Mouse (Mus musculus): Measurements from ENCODE around the gene Elp6. TPM values are rescaled to one million over a fixed set of nuclear protein-coding genes. Genes with fewer than 3 reads are reported as not detected.
"Not testable (repeated sequence)": the region's sequence is repeated elsewhere in the genome, so short reads cannot be mapped to it uniquely, and the experiment has no call there.

The Elp6 gene
- polyA plus RNA-seq, 1 experiment from 2014 or later = 30.4 TPM

DNA sequence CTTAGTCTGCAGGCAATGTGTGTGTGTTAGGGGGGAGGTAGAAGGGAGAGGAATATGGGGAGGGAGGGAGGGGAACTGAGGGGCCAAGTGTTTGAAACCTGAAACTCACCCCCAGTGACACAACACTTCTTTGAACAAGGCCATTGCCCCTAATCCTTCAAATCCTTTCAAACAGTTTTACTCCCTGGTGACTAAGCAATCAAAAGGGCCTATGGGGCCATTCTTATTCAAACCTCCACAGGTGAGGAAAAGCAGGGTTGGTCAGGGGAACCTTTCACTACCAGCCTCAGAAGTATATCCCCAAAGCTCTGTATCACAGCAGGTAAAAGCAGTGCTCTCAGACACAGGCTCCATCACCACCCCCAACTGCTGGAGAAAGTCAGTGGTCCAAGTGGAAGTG is 18.0 kb downstream of the Elp6 start:
- no peak for ATAC-seq (ENCODE audit: borderline replicate concordance, extremely low read depth, low FRiP score, low TSS enrichment)
- Histone ChIP-seq H3K4me2 (no peak overlapping the region), H3K4me3 (no peak overlapping the region)

DNA sequence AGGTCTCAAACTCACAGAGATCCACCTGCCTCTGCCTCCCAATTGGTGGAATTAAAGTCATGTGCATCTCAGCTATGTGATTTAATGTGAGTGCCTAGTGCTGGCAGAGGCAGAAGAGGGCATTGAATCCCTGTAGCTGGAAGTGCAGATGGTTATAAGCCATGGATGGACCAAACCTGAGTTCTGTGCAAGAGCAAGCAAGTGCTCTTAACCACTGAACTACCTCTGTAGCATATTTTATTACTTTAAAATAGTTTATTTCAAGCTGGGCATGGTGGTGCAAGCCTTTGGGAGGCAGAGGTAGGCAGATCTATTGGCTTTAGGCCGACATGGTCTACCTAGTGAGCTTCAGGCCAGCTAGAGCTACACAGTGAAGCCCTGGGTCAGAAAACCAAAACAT is 19.2 kb downstream of the Elp6 start:
- no peak overlapping the region for H3K4me2 ChIP-seq
- no peak overlapping the region for H3K4me3 ChIP-seq
- peaks cover 16% of the 10 kb centered on the region for H3K36me3 ChIP-seq
- no peak overlapping the region for H3K27ac ChIP-seq
- no peaks in the 10 kb centered on the region for H3K4me1 ChIP-seq
- no peaks in the 10 kb centered on the region for H3K9me3 ChIP-seq
- no peak for ATAC-seq (ENCODE audit: borderline replicate concordance, extremely low read depth, low FRiP score, low TSS enrichment)
- no peak overlapping the region for H3K9ac ChIP-seq
- H3K27me3 ChIP-seq = no peaks in the 10 kb centered on the region
- 86% methylated on average over 1 of the region's 1 CpGs for WGBS

More for the DNA sequence above, 18.0 kb downstream of the Elp6 start:
- no peaks in the 10 kb centered on the region for H3K27me3 ChIP-seq
- no peak overlapping the region for H3K27ac ChIP-seq
- H3K4me1 ChIP-seq = no peaks in the 10 kb centered on the region
- H3K36me3 ChIP-seq = peaks cover 16% of the 10 kb centered on the region
- H3K9ac ChIP-seq = no peak overlapping the region
- no peaks in the 10 kb centered on the region for H3K9me3 ChIP-seq

DNA sequence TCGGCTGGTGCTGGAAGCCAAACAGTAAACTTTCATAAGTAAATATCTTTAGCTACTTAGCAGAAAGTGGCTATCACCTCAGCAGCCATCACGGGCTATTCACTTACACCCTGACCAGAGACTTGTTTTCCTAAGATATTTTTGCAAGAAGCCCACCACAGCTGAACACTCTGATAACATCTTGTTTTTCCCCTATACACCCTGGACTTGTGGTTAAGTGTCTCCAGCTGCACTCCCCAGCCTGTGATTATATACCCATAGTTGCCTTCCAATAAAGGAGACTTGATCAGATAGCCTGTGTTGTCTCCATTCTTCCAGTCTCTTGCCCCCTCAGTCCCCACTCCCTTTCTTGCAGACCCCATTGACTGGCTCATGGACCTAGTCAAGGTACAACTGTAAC is 23.2 kb downstream of the Elp6 start:
- no peak for ATAC-seq (ENCODE audit: borderline replicate concordance, extremely low read depth, low FRiP score, low TSS enrichment)
- H3K4me3 ChIP-seq = no peak overlapping the region
- no peaks in the 10 kb centered on the region for H3K9me3 ChIP-seq
- no peaks in the 10 kb centered on the region for H3K27me3 ChIP-seq
- no peak overlapping the region for H3K27ac ChIP-seq
- 58% methylated on average over 2 of the region's 2 CpGs for WGBS
- H3K9ac ChIP-seq = no peak overlapping the region
- no peaks in the 10 kb centered on the region for H3K36me3 ChIP-seq
- H3K4me2 ChIP-seq = no peak overlapping the region
- H3K4me1 ChIP-seq = no peaks in the 10 kb centered on the region

DNA sequence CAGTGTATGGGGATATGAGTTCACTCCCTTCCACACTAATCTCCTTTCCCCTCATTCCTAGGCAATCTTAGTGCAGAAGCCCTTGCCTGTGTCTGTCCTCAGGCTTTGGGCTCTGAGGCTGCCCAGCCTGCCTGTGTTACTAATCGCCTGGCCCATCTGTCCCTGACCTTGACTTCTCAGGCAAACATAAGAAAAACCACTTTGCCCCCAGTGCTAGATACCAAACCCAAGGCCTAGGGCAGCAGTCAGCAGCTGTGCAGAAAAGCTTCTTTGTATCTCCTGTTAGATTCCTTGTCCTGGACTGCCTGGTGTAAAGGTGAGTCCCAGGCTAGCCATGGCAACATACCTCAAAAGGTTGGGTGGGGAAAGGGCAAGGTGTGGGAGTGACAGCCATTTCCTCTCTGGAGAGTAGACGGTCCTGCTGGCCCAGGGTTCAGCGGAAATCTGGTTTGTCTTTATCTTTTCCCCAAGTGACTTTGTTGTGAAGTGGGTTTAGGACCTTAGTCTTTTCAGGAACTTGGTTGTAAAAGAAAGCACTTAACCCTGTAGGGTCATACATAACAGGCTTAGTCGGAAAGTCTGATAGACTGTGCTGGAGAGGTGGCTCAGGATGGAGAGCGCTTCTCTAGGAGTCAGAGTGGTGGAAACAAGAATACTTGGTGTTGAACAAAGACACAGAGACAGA is 24.1 kb downstream of the Elp6 start:
- no peak overlapping the region for H3K4me3 ChIP-seq
- ATAC-seq (ENCODE audit: borderline replicate concordance, extremely low read depth, low FRiP score, low TSS enrichment) = no peak
- 38% methylated on average over 5 of the region's 5 CpGs for WGBS
- no peaks in the 10 kb centered on the region for H3K27me3 ChIP-seq
- H3K9me3 ChIP-seq = no peaks in the 10 kb centered on the region
- H3K4me2 ChIP-seq = no peak overlapping the region
- no peak overlapping the region for H3K27ac ChIP-seq
- H3K36me3 ChIP-seq = no peaks in the 10 kb centered on the region
- H3K4me1 ChIP-seq = peaks cover 4% of the 10 kb centered on the region
- H3K9ac ChIP-seq = no peak overlapping the region

- Histone ChIP-seq H3K4me1 (peaks cover 8% of the 10 kb centered on the region), H3K36me3 (no peaks in the 10 kb centered on the region), H3K4me2 (no peak overlapping the region), H3K27me3 (no peaks in the 10 kb centered on the region), H3K9ac (no peak overlapping the region), H3K9me3 (no peaks in the 10 kb centered on the region), H3K4me3 (no peak overlapping the region), H3K27ac (no peak overlapping the region)
- WGBS = 65% methylated on average over 21 of the region's 21 CpGs
- no peak for ATAC-seq (ENCODE audit: borderline replicate concordance, extremely low read depth, low FRiP score, low TSS enrichment)
Observed at GRCm38 (mm10) chr9:110329655-110330054, 24.7 kb downstream of the Elp6 start.

GRCm38 (mm10) chr9:110330341-110330740 is 25.4 kb downstream of the Elp6 start:
- H3K4me3 ChIP-seq = no peak overlapping the region
- H3K27me3 ChIP-seq = no peaks in the 10 kb centered on the region
- H3K27ac ChIP-seq = no peak overlapping the region
- 37% methylated on average over 6 of the region's 6 CpGs for WGBS
- ATAC-seq (ENCODE audit: borderline replicate concordance, extremely low read depth, low FRiP score, low TSS enrichment) = no peak
- no peak overlapping the region for H3K4me2 ChIP-seq
- H3K9me3 ChIP-seq = no peaks in the 10 kb centered on the region
- peaks cover 8% of the 10 kb centered on the region for H3K4me1 ChIP-seq
- H3K36me3 ChIP-seq = no peaks in the 10 kb centered on the region
- no peak overlapping the region for H3K9ac ChIP-seq

DNA sequence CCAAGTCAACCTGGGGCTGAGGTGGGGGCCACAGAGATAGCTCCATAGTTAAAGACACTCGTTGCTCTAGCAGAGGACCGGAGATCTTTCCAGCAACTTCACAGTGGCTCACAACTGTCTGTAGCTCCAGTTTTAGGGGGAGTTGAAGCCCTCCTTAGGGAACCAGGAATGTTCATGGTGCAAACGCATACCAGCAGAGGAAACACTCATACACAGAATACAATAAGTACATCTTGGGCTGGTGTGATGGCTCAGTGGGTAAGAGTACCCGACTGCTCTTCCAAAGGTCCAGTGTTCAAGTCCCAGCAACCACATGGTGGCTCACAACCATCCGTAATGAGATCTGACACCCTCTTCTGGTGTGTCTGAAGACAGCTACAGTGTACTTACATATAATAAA is 25.9 kb downstream of the Elp6 start:
- H3K4me3 ChIP-seq; H3K36me3 ChIP-seq; H3K9me3 ChIP-seq; H3K27me3 ChIP-seq; ATAC-seq (ENCODE audit: borderline replicate concordance, extremely low read depth, low FRiP score, low TSS enrichment); H3K4me2 ChIP-seq; H3K27ac ChIP-seq; H3K4me1 ChIP-seq; H3K9ac ChIP-seq: not testable (repeated sequence)
- 87% methylated on average over 5 of the region's 5 CpGs for WGBS

DNA sequence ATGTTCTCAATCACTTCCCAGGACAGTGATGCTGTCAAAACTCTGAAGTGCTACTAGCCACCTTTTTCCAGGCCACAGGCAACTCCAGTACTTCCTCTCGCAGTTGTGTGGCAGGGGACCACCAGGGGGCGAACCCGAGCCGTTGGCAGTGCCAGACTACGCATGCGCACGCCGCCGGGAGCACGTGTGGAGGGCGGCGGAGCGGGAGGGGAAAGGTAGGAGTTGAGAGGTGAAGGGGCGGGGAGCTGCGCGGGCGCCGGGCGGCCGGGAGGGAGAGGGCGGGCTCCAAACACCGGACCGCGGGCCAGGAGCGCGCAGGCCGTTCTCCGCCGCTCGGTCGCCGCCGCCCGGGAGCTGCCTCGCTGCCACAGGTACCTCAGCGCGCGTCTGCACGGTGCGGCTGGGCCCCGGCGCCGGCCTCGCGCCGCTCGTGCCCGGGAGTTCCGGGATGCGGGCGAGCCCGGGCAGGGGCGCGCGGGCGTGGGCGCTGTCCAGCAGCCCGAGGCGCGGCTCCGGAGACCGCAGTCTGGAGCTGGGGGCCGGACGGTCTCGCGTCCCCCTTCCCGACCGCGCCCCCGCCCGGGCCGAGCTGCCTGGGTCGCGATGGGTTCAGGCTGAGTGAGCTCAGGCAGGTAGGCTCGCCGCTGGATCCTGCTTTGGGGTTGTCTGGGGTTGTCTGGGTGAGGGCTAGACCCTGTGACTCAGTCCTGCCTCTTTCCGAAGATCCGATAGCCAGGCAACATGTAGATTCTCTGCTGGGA is 28.3 kb downstream of the Elp6 start, which contains the start of gene Scap:
Scap (plus strand) TSS at position 154 of the 761 bp plus-strand sequence.
- no peak within 1 kb of the TSS for H3K27ac ChIP-seq
- no peaks in the 10 kb centered on the region for H3K9me3 ChIP-seq

GRCm38 (mm10) chr9:110333896-110334259 is 28.9 kb downstream of the Elp6 start:
- ATAC-seq (ENCODE audit: borderline replicate concordance, extremely low read depth, low FRiP score, low TSS enrichment) = no peak
- H3K27me3 ChIP-seq = no peaks in the 10 kb centered on the region
- no peaks in the 10 kb centered on the region for H3K9me3 ChIP-seq
- peak overlapping the region; percentile 92 for H3K4me3 ChIP-seq
- WGBS = 7% methylated on average over 12 of the region's 12 CpGs
- H3K9ac ChIP-seq = peak overlapping the region; percentile 65
- no peak overlapping the region for H3K27ac ChIP-seq
- no peaks in the 10 kb centered on the region for H3K36me3 ChIP-seq
- peaks cover 8% of the 10 kb centered on the region for H3K4me1 ChIP-seq
- H3K4me2 ChIP-seq = peak overlapping the region; percentile 82

More for the DNA sequence above, 28.3 kb downstream of the Elp6 start, which contains the start of gene Scap:
- peak within 1 kb of the TSS; percentile 82 for H3K4me2 ChIP-seq
- ATAC-seq (ENCODE audit: borderline replicate concordance, extremely low read depth, low FRiP score, low TSS enrichment) = peak; percentile 90
- H3K9ac ChIP-seq = peak within 1 kb of the TSS; percentile 65
- peaks cover 8% of the 10 kb centered on the region for H3K4me1 ChIP-seq
- H3K4me3 ChIP-seq = peak within 1 kb of the TSS; percentile 92
- under 1% methylated on average over 53 of the region's 78 CpGs for WGBS
- no peaks in the 10 kb centered on the region for H3K27me3 ChIP-seq
- H3K36me3 ChIP-seq = no peaks in the 10 kb centered on the region

DNA sequence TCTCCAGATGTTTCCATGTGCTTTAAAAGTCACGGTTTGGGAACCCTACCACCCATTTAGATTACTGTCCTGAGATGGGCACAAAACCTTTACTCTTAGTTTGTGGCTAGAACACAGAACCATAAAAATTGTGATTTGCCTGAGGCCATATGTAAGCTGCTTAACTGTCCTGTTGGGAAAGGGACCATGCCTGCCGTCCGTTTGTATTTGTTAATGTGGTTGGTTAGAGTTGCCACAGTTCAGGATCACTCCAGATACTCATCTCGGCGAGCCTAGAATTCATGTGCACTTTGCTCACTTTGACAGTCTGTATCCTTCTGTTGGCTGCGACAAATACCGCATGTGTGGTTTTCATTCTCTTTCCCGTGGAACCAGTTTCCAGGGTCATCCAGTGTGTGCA is 29.9 kb downstream of the Elp6 start:
- 65% methylated on average over 8 of the region's 8 CpGs for WGBS
- no peak overlapping the region; the same call in 1 of the 2 replicates for H3K4me2 ChIP-seq
- no peak overlapping the region for H3K9ac ChIP-seq
- H3K36me3 ChIP-seq = no peaks in the 10 kb centered on the region
- H3K27ac ChIP-seq = no peak overlapping the region
- no peaks in the 10 kb centered on the region for H3K9me3 ChIP-seq
- no peaks in the 10 kb centered on the region for H3K27me3 ChIP-seq
- no peak for ATAC-seq (ENCODE audit: borderline replicate concordance, extremely low read depth, low FRiP score, low TSS enrichment)
- H3K4me3 ChIP-seq = no peak overlapping the region
- H3K4me1 ChIP-seq = peaks cover 8% of the 10 kb centered on the region

DNA sequence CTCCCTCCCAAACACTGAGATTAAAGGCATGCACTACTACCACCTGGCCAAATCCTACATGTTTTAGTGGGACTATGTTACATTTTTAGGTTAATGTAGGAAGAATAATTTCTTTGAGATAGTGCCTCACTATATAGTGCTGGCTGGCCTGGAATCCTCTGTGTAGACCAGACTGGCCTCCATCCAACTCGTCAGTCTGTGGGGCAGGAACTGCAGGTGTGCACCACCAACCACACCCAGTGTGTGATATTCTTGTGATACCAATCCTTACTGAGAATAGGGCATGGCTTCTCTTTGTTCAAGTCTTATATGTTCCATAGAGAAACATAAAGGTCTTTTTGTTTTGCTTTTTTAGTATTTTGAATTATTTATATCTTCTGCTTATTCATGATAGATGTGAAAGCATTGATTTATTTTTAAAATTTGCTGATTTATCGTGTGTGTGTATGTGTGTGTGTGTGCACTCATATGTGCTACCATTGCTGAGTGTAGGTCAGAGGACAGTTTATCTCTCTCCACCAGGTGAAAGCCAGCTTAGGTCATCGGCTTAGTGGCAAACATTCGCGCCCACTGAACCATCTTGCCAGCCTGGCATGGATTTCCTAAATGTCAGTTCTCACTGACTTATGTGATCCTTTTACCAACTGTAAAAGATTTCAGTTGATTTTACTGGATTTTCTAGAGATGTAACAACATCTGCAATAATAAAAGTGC is 35.2 kb downstream of the Elp6 start:
- Histone ChIP-seq H3K9me3 (no peaks in the 10 kb centered on the region), H3K4me3 (no peak overlapping the region), H3K36me3 (no peaks in the 10 kb centered on the region), H3K4me1 (peaks cover 1% of the 10 kb centered on the region; the same call in 1 of the 2 replicates), H3K27me3 (no peaks in the 10 kb centered on the region), H3K9ac (no peak overlapping the region), H3K4me2 (no peak overlapping the region), H3K27ac (no peak overlapping the region)
- 76% methylated on average over 5 of the region's 5 CpGs for WGBS
- ATAC-seq (ENCODE audit: borderline replicate concordance, extremely low read depth, low FRiP score, low TSS enrichment) = no peak

DNA sequence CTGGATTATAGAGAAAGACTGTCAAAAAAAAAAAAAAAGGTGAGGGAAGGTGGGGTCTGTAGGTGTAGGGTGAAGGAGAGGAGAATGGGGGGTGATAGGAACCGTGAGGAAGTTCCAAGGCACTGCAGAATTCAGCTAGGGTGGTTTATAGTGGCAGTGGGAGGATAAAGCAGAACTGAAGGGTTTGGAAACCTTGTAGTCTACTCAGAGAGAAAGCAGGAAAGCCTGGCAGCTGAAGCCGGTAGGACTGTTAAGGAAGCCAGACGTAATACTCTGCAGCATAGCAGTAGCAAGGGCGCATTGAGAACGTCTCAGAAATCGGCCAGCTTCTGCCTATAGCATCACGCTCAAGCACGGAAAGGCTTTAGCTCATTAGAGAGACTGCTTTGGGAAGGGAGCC is 37.0 kb downstream of the Elp6 start:
- no peak overlapping the region for H3K4me2 ChIP-seq
- H3K36me3 ChIP-seq = no peaks in the 10 kb centered on the region
- ATAC-seq (ENCODE audit: borderline replicate concordance, extremely low read depth, low FRiP score, low TSS enrichment) = no peak
- H3K9ac ChIP-seq = no peak overlapping the region
- H3K4me3 ChIP-seq = no peak overlapping the region
- no peak overlapping the region for H3K27ac ChIP-seq
- H3K27me3 ChIP-seq = no peaks in the 10 kb centered on the region
- 80% methylated on average over 8 of the region's 8 CpGs for WGBS
- no peaks in the 10 kb centered on the region for H3K9me3 ChIP-seq
- H3K4me1 ChIP-seq = peaks cover 4% of the 10 kb centered on the region; the same call in 1 of the 2 replicates

Measured in lung, embryonic 15.5 days (tissue).